In the genomic region with DNA sequence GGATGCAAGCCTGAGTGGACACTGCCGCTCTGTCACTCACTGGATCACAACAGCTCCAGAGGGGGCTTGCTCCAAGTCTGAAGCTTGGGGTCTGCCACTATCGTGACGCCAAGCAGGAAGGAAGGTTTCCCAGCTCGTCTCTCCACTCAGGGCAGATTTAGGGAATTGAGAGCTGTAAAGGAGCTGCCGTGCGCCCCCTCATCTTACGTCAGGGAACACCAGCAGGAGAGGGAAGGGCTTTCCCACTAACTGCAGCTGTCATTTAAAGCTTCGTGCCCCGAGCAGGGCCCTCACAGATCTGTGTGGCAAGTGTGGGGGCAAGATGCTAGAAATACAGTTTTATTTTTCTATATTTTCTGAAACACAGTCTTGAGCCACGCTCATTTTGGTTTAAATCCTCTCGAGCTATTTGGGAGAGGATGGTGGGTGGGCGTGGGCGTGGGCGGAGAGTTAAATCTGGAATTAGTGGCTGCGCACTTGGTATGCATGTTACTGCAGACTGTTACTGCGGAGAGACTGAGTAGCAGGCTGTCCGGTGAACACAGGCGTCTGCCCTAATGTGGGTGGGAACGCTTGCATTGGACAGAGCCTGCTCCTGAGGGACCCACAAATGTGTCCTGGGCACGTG, we compare ENCODE assay signal across 14 mouse cellular contexts. TPM values are rescaled to one million over a fixed set of nuclear protein-coding genes. Genes with fewer than 3 reads are reported as not detected.
DNase-seq lines count a peak whose midpoint lies in the region; ATAC-seq and TF ChIP-seq lines count a peak whose summit lies in the region.
"Had no signal": no experiment of that assay in that cellular context is flagged by ENCODE, and none has a peak within 500 bp of the region (broad histone marks: within the 10 kb centered on the region; RNA-seq: fewer than 3 reads in every experiment).

No protein-coding gene starts in this region.

- H3K9me3 ChIP-seq in stomach, embryonic 16.5 days (replicated peaks; ENCODE audit: control insufficient read depth, low read length): no peaks in the 10 kb centered on the region
- no peaks in the 10 kb centered on the region for H3K9me3 ChIP-seq in stomach, postnatal 0 days (ENCODE audit: control insufficient read depth, low read length)
- no peaks in the 10 kb centered on the region for H3K9me3 ChIP-seq in forebrain, embryonic 11.5 days (ENCODE audit: control insufficient read depth, low read length)
- H3K9me3 ChIP-seq: limb, embryonic 15.5 days; midbrain, embryonic 13.5 days; neural tube, embryonic 12.5 days had no signal

- DNase-seq in stomach, postnatal 0 days (ENCODE audit: low spot score): no peak
- DNase-seq in layer of hippocampus, adult 9-10 months (ENCODE audit: low spot score): peak; percentile 84
- DNase-seq in left cerebral cortex, postnatal 36 days (ENCODE audit: low spot score in 2 of 2): peak; percentile 91 to 94
- DNase-seq in adrenal gland, postnatal 10 days: no peak
- no peak for DNase-seq in cerebellum, adult 9-10 months
- no peak for DNase-seq in forebrain, embryonic 11.5 days (ENCODE audit: low spot score)
- DNase-seq: cerebellum, adult 9-11 months; gastrocnemius, postnatal 25 days; thymus, postnatal 36 days had no signal

- TF ChIP-seq CTCF in stomach, postnatal 0 days (IDR thresholded peaks at IDR 0.05; ENCODE audit: low read depth): no peak

- WGBS in stomach, embryonic 16.5 days: 79% methylated on average over 20 of the region's 20 CpGs
- 80% methylated on average over 20 of the region's 20 CpGs for WGBS in stomach, postnatal 0 days
- 80% methylated on average over 20 of the region's 20 CpGs for WGBS in forebrain, embryonic 11.5 days

- H3K4me1 ChIP-seq in stomach, embryonic 16.5 days (ENCODE audit: control insufficient read depth, insufficient read depth, low read length): peaks cover 9% of the 10 kb centered on the region; the same call in 1 of the 2 replicates
- no peaks in the 10 kb centered on the region for H3K4me1 ChIP-seq in stomach, postnatal 0 days (replicated peaks; ENCODE audit: control insufficient read depth, insufficient read depth)
- H3K4me1 ChIP-seq in forebrain, embryonic 11.5 days (replicated peaks; ENCODE audit: control insufficient read depth, insufficient read depth, low read length): no peaks in the 10 kb centered on the region
- H3K4me1 ChIP-seq: midbrain, embryonic 13.5 days; neural tube, embryonic 12.5 days had no signal

- H3K4me3 ChIP-seq in stomach, embryonic 16.5 days (replicated peaks; ENCODE audit: low read length): no peak overlapping the region
- no peak overlapping the region for H3K4me3 ChIP-seq in stomach, postnatal 0 days (ENCODE audit: low read depth, low read length)
- H3K4me3 ChIP-seq in forebrain, embryonic 11.5 days (ENCODE audit: low read depth, low read length): no peak overlapping the region
- H3K4me3 ChIP-seq: limb, embryonic 15.5 days; midbrain, embryonic 13.5 days; neural tube, embryonic 12.5 days had no signal

- no peak overlapping the region for H3K27ac ChIP-seq in stomach, embryonic 16.5 days (ENCODE audit: low read length)
- no peak overlapping the region for H3K27ac ChIP-seq in stomach, postnatal 0 days (replicated peaks)
- H3K27ac ChIP-seq in forebrain, embryonic 11.5 days (ENCODE audit: low read depth, low read length): no peak overlapping the region
- H3K27ac ChIP-seq: limb, embryonic 15.5 days; midbrain, embryonic 13.5 days; neural tube, embryonic 12.5 days had no signal

- no peak for TF ChIP-seq EP300 in stomach, postnatal 0 days (optimal IDR thresholded peaks at IDR 0.05)

- H3K27me3 ChIP-seq in stomach, embryonic 16.5 days (ENCODE audit: control insufficient read depth, insufficient read depth, low read length): no peaks in the 10 kb centered on the region
- H3K27me3 ChIP-seq in stomach, postnatal 0 days (ENCODE audit: control insufficient read depth, insufficient read depth, low read length): no peaks in the 10 kb centered on the region
- no peaks in the 10 kb centered on the region for H3K27me3 ChIP-seq in forebrain, embryonic 11.5 days (ENCODE audit: control insufficient read depth, insufficient read depth, low read length)
- H3K27me3 ChIP-seq: limb, embryonic 15.5 days; midbrain, embryonic 13.5 days; neural tube, embryonic 12.5 days had no signal

- H3K9ac ChIP-seq in stomach, embryonic 16.5 days (ENCODE audit: low read length): 0 out of 2 replicates have a peak overlapping the region, but pooled peaks have one; percentile 31
- H3K9ac ChIP-seq in stomach, postnatal 0 days (ENCODE audit: low read length): no peak overlapping the region
- no peak overlapping the region for H3K9ac ChIP-seq in forebrain, embryonic 11.5 days (ENCODE audit: low read length)
- H3K9ac ChIP-seq: limb, embryonic 15.5 days; midbrain, embryonic 13.5 days; neural tube, embryonic 12.5 days had no signal

- intact Hi-C loops in left cerebral cortex, postnatal 36 days (cut with DNase I): loop anchor here (2.0 kb wide), 2 partner anchors 103 to 119 kb away; no protein-coding TSS in a partner anchor

- H3K36me3 ChIP-seq in stomach, embryonic 16.5 days (ENCODE audit: control insufficient read depth, insufficient read depth, low read length): no peaks in the 10 kb centered on the region
- H3K36me3 ChIP-seq in stomach, postnatal 0 days (ENCODE audit: control insufficient read depth, insufficient read depth, low read length): no peaks in the 10 kb centered on the region
- no peaks in the 10 kb centered on the region for H3K36me3 ChIP-seq in forebrain, embryonic 11.5 days (ENCODE audit: control insufficient read depth, insufficient read depth, low read length)

- no peak for ATAC-seq in stomach, embryonic 16.5 days (ENCODE audit: insufficient read depth, low FRiP score)
- no peak for ATAC-seq in stomach, postnatal 0 days (ENCODE audit: low FRiP score, low TSS enrichment)
- no peak for ATAC-seq in forebrain, embryonic 11.5 days (replicated peaks; ENCODE audit: low FRiP score)
- ATAC-seq: inflammation-experienced regulatory T-cells, adult 6 months; midbrain, embryonic 13.5 days had no signal

- no peak overlapping the region for H3K4me2 ChIP-seq in stomach, embryonic 16.5 days (ENCODE audit: low read depth, low read length)
- no peak overlapping the region for H3K4me2 ChIP-seq in stomach, postnatal 0 days (replicated peaks; ENCODE audit: low read depth)
- H3K4me2 ChIP-seq in forebrain, embryonic 11.5 days (ENCODE audit: low read depth, low read length, severe bottlenecking): no peak overlapping the region
- H3K4me2 ChIP-seq: limb, embryonic 15.5 days; midbrain, embryonic 13.5 days; neural tube, embryonic 12.5 days had no signal

RNA-seq across cellular contexts. Expression of a gene that starts 19.4 kb away (rescaled TPM):
- 22.2 and 24.5 TPM in 2 replicates for polyA plus RNA-seq in stomach, embryonic 16.5 days (2015; fragmentation: Nextera tagmentation; extraction: Ambion mirVana)
- 13.0 and 13.3 TPM in 2 replicates for polyA plus RNA-seq in stomach, postnatal 0 days (2015; fragmentation: Nextera tagmentation; extraction: Ambion mirVana)
- total RNA-seq in left cerebral cortex, postnatal 36 days (2021): 10 to 100 TPM; 22.0 to 26.4 TPM
- total RNA-seq in adrenal gland, postnatal 10 days (2021): 1 to 10 TPM; 7.3 to 8.8 TPM
- 32.5 and 34.9 TPM in 2 replicates for polyA plus RNA-seq in forebrain, embryonic 11.5 days (2014; fragmentation: Nextera tagmentation; extraction: Ambion mirVana)

RNA-seq across cellular contexts. Expression of a gene that starts 51.8 kb away (rescaled TPM):
- 131 and 135 TPM in 2 replicates for polyA plus RNA-seq in stomach, embryonic 16.5 days (2015; fragmentation: Nextera tagmentation; extraction: Ambion mirVana)
- 145 and 152 TPM in 2 replicates for polyA plus RNA-seq in stomach, postnatal 0 days (2015; fragmentation: Nextera tagmentation; extraction: Ambion mirVana)
- 100 to 1,000 TPM; 138 TPM for total RNA-seq in left cerebral cortex, postnatal 36 days (2021)
- 1,000 to 10,000 TPM in 1 of 2 experiments, 100 to 1,000 TPM in 1; 940 to 1,609 TPM for total RNA-seq in adrenal gland, postnatal 10 days (2021)
- 81.9 and 89.2 TPM in 2 replicates for polyA plus RNA-seq in forebrain, embryonic 11.5 days (2014; fragmentation: Nextera tagmentation; extraction: Ambion mirVana)

Comparison
In these comparisons a context has a peak if more than half of its experiments do, and no peak if none do; other contexts are left out.
1. DNase-seq: peak in layer of hippocampus, adult 9-10 months (single experiment) and left cerebral cortex, postnatal 36 days (2 of 2); none in stomach, postnatal 0 days (single experiment), adrenal gland, postnatal 10 days (single experiment), cerebellum, adult 9-10 months (single experiment) and forebrain, embryonic 11.5 days (single experiment).